Mouse (Mus musculus) erythroblast, embryonic 14.5 days (primary cell): ENCODE measurements around the gene N4bp2l2. TPM values are rescaled to one million over a fixed set of nuclear protein-coding genes. Genes with fewer than 3 reads are reported as not detected.
"Not testable (repeated sequence)": the region's sequence is repeated elsewhere in the genome, so short reads cannot be mapped to it uniquely, and the experiment has no call there.

Experiments used
- H3K27me3 ChIP-seq: 2 replicates; pipeline ENCODE4 v1.6.1; 2012; ENCODE audit warnings: inconsistent platforms; ENCODE audit not compliant: control insufficient read depth
- H3K36me3 ChIP-seq: 2 replicates; pipeline ENCODE4 v1.6.1; 2012; ENCODE audit warnings: mild to moderate bottlenecking, inconsistent platforms; ENCODE audit not compliant: control insufficient read depth
- H3K4me1 ChIP-seq: 2 replicates; pipeline ENCODE4 v1.6.1; 2012; ENCODE audit warnings: inconsistent platforms; ENCODE audit not compliant: control insufficient read depth
- H3K4me3 ChIP-seq: replicated peaks from 2 replicates; pipeline ENCODE3; 2012; ENCODE audit warnings: moderate library complexity, mild to moderate bottlenecking, inconsistent platforms
- H3K9me3 ChIP-seq: 2 replicates; pipeline ENCODE4 v1.6.1; 2012; ENCODE audit warnings: low read length, inconsistent platforms, mixed read lengths; ENCODE audit not compliant: control insufficient read depth
- GATA1 ChIP-seq: IDR thresholded peaks from 2 replicates; pipeline ENCODE4 v1.6.1; 2012; ENCODE audit warnings: low read length, inconsistent platforms, mixed read lengths
- TAL1 ChIP-seq: IDR thresholded peaks from 3 replicates; pipeline ENCODE4 v1.6.1; 2012; ENCODE audit warnings: low read length, inconsistent platforms, mixed read lengths
- polyA plus RNA-seq: library from polyadenylated mRNA; stranded (reverse); fragments of >175 nt; gene quantifications from 2 replicates; pipeline ENCODE4 v1.2.3, GENCODE M21; 2012

Gene N4bp2l2
- polyA plus RNA-seq = 1.4 and 1.5 TPM in 2 replicates

GRCm38 (mm10) chr5:150666133-150666739, at the start of gene N4bp2l2:
Gene N4bp2l2, minus strand, starts transcription at chr5:150666183.
- H3K4me1 ChIP-seq = peaks cover 23% of the 10 kb centered on the region
- peaks cover 23% of the 10 kb centered on the region for H3K36me3 ChIP-seq
- H3K27me3 ChIP-seq, H3K9me3 ChIP-seq: not testable (repeated sequence)
- H3K4me3 ChIP-seq = peak within 1 kb of the TSS; percentile 97

DNA sequence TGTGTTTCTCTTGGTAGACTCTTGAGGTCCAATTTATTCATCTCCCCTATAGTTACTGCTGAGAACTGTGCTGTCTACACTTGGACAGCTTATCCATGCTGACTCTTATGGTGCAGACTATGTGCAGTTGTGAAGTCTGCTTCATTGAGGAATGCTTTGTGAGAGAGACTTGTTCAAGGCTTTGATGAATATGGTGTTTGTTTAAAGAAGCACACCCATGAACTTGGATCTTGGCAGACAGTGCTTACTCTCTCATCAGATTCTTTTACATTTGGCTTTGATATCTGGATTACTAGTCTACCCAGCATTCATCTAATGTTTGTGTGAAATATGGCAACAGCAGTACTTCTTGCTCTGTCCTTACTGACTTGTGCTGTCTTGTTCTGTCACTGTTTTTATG, 47.4 kb upstream of the N4bp2l2 start:
- no peak overlapping the region for H3K4me3 ChIP-seq
- no peaks in the 10 kb centered on the region for H3K9me3 ChIP-seq
- TF ChIP-seq GATA1 = no peak
- TF ChIP-seq TAL1 = no peak
- peaks cover 34% of the 10 kb centered on the region for H3K4me1 ChIP-seq
- H3K27me3 ChIP-seq = no peaks in the 10 kb centered on the region
- H3K36me3 ChIP-seq = peaks cover 9% of the 10 kb centered on the region

- H3K4me1 ChIP-seq = peaks cover 47% of the 10 kb centered on the region
- H3K9me3 ChIP-seq = no peaks in the 10 kb centered on the region
- no peaks in the 10 kb centered on the region for H3K27me3 ChIP-seq
- no peak for TF ChIP-seq GATA1
- TF ChIP-seq TAL1 = no peak
- H3K36me3 ChIP-seq = peaks cover 9% of the 10 kb centered on the region
- H3K4me3 ChIP-seq = no peak overlapping the region
Measured at GRCm38 (mm10) chr5:150711503-150711902, 45.5 kb upstream of the N4bp2l2 start.

- H3K4me1 ChIP-seq = peaks cover 44% of the 10 kb centered on the region
- H3K36me3 ChIP-seq, H3K27me3 ChIP-seq, H3K9me3 ChIP-seq, H3K4me3 ChIP-seq: not testable (repeated sequence)
Measured at GRCm38 (mm10) chr5:150707181-150707580, 41.2 kb upstream of the N4bp2l2 start.

DNA sequence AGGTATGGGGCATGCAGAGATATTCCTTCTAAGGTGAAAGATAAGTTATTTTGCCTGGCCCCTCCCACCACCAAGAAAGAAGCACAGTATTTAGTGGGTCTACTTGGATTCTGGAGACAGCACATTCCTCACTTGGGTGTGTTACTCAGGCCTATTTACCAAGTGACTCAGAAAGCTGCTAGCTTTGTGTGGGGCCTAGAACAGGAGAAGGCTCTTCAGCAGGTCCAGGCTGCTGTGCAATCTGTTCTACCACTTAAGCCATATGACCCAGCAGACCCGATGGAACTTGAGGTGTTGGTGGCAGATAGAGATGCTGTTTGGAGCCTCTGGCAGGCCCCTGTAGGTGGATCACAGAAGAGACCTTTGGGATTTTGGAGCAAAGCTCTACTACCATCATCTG, 40.7 kb upstream of the N4bp2l2 start:
- H3K4me1 ChIP-seq = peaks cover 44% of the 10 kb centered on the region
- not testable (repeated sequence) for H3K36me3 ChIP-seq, H3K9me3 ChIP-seq, H3K27me3 ChIP-seq, H3K4me3 ChIP-seq

DNA sequence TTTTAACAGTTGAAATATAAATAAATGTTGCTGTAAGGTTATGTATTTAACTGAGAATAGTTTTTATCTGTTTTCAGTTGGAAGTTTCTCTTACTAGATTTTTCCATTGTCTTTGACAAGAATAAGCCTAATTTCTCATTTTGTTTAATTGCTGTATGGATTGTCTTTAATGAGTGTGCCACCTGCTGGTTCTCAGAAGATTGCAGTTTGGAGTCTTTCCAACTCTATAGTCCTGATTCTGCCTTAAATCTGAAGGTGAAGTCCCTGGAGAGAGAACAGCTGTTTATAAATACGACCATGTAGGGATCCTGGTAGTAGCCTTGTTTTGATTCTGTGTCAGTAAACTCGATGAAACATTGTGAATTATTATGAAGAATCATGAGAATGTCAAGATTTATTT, 36.7 kb upstream of the N4bp2l2 start:
- no peaks in the 10 kb centered on the region; the same call in none of the 2 replicates for H3K36me3 ChIP-seq
- TF ChIP-seq TAL1 (no peak), GATA1 (no peak)
- H3K27me3 ChIP-seq = no peaks in the 10 kb centered on the region
- H3K4me1 ChIP-seq = peaks cover 23% of the 10 kb centered on the region
- H3K9me3 ChIP-seq = no peaks in the 10 kb centered on the region
- H3K4me3 ChIP-seq = no peak overlapping the region

DNA sequence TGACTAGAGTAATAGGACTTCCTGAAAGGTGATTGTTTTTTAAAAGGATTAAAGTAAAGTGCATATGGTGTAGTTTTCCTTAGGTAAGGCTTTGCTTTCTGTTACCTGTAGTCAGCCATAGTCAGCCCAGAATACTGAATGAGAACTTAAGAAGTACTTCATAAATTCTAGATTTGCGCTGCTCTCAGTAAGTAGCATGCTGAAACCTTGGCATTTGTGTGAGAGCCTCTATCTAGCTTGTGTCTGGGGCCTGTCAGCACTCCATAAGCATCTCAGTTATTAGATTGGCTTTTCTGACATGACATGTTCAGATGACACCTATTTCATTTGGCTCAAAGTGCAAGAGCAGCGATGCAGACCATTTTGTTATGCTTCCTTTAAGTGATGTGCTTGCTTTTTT, 27.3 kb upstream of the N4bp2l2 start:
- Histone ChIP-seq H3K27me3 (no peaks in the 10 kb centered on the region), H3K9me3 (no peaks in the 10 kb centered on the region), H3K4me1 (peaks cover 2% of the 10 kb centered on the region), H3K36me3 (peaks cover 3% of the 10 kb centered on the region), H3K4me3 (no peak overlapping the region)
- TF ChIP-seq GATA1 (no peak), TAL1 (no peak)

DNA sequence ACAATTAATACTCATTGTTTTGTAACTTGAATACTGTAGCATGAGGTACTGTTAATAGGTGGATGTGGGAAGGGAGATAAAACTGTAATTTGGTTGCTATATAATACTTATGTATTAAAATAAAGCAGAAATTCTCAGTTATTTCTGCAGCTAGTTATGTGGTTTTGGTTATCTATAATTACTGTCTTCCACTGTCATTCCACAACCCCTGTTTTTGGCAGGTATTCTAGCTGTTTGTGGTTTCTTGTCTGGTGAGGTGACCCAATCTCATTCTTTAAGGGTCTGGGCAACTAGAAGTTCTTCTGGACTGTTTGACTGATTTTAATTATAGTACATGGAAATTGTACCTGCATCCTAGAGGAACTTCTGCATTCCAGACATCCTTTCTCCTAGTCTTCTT, 24.7 kb upstream of the N4bp2l2 start:
- Histone ChIP-seq H3K27me3 (no peaks in the 10 kb centered on the region), H3K36me3 (peaks cover 3% of the 10 kb centered on the region), H3K4me1 (peaks cover 5% of the 10 kb centered on the region), H3K4me3 (no peak overlapping the region), H3K9me3 (no peaks in the 10 kb centered on the region)
- no peak for TF ChIP-seq GATA1
- no peak for TF ChIP-seq TAL1

GRCm38 (mm10) chr5:150682862-150683261, 16.9 kb upstream of the N4bp2l2 start:
- not testable (repeated sequence) for H3K9me3 ChIP-seq, H3K27me3 ChIP-seq, H3K36me3 ChIP-seq, H3K4me3 ChIP-seq
- peaks cover 19% of the 10 kb centered on the region for H3K4me1 ChIP-seq

GRCm38 (mm10) chr5:150674866-150675265, 8.9 kb upstream of the N4bp2l2 start:
- no peak for TF ChIP-seq TAL1
- TF ChIP-seq GATA1 = no peak
- Histone ChIP-seq H3K27me3 (no peaks in the 10 kb centered on the region), H3K4me1 (peaks cover 38% of the 10 kb centered on the region), H3K36me3 (peaks cover 4% of the 10 kb centered on the region), H3K4me3 (peak overlapping the region; percentile 92), H3K9me3 (no peaks in the 10 kb centered on the region)
